Mouse (Mus musculus): ENCODE measurements at regions not wholly inside any gene's neighbourhood (a gene's known extent, or its start where the extent isn't known, plus 50 kb on each side); places are given as distances from the start of the nearest gene placed in this dataset.

DNA sequence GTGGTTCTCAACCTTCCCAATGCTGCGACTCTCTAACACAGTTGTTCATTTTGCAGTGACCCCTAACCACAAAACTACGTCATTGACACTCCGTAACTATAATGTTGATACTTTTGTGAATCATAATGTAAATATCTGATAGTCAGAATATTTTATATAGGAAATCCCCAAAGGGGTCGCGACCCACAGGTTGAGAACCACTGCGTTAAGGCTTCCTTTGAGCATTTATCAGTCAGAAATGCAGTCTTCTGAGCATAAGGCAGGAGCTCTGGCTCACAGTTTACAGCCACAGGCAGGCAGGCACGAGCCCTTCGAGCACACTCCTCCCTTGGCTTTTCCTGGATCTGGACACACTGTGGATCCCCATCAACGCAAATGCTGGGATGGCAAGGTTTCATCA is 57.0 kb downstream of the Nxnl2 start:
- DNase-seq (ENCODE audit: low spot score) = no peak

DNA sequence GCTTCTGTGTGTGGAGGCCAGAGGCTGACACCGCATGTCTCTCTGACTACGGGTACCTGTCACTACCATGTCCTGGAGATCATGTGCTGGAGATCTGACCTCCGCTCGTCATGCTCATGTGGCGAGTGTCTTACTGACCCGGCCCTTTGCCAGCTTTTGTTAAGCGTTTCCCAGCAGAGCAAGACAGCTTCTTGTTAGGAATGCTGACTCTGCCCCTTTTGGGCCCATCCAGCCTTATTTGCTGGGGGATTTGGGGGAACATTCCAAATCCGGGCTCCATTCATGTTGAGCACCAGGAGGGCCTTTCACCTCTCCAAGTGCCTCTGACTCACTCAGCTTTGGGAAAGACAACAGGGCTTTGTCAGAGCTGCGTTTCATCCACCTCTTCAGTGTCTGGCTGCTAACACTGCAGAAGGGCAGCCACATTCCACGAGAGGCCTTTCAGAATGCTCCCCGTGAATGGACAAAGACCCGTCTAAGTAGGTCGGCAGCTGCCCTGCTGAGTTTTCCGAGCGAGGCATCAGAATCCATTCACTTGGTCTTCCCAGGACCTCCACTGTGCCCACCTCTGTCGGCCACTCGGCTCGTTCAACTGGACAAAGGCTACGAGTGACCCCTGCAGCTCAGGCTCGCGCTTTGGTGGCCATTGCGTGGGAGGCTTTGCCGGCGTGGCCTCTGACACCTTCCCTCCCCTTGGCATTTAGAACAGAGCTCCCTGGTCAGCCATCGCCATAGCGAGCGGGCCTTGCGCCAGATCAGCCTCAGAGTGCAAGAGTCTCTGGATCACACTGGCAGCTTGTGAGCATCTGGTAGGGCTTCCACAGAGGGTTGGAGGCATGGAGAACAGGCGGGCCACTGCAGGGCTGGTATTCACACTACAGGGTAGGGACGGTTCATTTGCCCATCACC is 58.3 kb downstream of the Nxnl2 start:
- no peak for DNase-seq (ENCODE audit: low spot score)

DNA sequence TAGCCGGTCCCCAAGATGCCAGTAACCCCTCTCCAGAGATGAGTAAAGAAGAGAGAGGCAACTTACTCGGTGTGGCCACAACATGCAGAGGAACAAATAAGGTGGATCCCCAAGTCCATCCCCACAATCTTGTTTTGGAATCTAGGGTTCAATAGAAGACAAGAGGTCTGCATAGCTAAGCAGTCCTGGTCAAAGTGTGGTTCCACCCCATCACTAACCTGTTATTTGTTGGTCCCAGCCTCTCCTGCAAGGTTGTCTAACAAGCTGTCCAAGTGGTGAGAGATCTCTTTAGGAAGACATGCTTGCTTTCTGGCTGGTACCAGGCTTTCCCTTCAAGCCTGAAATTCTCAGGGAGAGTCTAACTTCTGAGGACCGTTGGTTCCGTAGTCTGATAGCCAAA is 59.0 kb downstream of the Nxnl2 start:
- no peak for DNase-seq (ENCODE audit: low spot score)

DNA sequence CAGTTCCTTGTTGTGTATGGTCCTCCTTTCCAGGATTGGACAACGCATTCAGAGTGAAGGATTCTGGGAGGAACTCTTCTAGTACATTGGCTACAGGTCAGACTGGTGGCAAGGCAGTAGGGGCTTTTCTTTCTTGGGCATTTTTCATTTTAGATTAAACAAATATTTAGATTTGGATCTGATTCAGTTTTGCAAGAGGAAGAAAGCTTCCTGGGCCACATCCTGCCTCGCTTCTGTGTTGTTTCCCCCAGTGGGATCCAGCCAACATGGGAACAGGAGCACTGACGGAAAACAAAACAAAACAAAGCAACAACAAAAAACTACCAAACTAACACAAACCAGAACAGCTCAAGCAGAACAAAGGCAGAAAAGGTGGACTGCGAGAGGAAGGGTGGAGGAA is 60.8 kb downstream of the Nxnl2 start:
- DNase-seq (ENCODE audit: low spot score) = no peak

DNA sequence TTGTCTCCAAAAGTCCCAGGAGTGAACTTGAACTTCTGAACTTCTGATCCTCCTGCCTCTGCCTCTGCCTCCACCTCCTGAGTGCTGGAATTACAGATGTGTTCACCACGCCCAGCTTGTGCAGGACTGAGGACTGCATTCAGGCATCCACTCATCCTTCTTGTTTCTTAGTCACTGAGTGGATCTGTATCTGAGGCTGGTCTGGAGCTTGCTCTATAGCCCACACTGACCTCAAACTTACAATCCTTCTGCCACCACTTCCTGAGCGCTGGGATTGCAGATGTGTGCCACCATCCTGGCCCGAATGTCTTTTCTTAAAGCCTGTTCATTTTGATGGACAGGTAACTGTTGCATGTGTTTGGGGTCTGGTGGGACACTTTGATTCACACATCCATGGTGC is 76.6 kb downstream of the Nxnl2 start:
- DNase-seq (ENCODE audit: low spot score) = no peak

DNA sequence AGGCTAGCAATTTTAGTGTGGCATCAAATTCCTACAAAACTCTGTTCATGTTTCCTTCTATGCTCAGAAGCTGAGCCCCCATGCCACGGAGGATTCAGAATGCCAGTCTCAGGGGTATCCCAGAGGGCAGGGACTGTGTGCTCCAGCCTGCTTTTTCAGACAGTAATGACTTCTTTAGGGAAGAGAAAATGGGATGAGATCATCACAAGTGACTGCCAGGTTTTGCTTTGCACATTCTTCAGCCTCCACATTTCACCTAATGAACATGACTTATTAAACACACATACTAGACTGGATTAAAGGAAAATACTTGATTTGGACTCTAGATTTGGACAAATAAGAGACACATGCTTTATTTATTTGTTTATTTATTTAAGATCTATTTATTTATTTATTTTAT is 82.5 kb downstream of the Nxnl2 start:
- DNase-seq (ENCODE audit: low spot score) = no peak

DNA sequence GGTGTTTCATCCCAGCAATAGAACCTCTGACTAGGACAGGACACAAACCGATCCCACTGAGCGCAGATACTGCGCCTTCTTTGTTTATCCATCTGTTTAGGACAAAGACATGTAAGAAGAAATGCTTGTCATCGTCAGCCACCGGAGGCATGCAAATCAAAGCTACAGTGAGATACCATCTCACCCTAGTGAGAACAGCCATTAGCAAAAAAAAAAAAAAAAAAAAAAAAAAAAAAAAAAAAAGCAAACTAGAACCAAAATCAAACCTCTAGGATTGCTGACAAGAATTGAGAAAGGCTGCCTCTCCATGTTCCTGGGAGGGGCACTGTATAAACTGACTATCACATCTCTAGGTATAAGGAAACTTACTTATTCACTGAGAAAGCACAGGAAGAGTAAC is 84.9 kb downstream of the Nxnl2 start:
- no peak for DNase-seq (ENCODE audit: low spot score)

DNA sequence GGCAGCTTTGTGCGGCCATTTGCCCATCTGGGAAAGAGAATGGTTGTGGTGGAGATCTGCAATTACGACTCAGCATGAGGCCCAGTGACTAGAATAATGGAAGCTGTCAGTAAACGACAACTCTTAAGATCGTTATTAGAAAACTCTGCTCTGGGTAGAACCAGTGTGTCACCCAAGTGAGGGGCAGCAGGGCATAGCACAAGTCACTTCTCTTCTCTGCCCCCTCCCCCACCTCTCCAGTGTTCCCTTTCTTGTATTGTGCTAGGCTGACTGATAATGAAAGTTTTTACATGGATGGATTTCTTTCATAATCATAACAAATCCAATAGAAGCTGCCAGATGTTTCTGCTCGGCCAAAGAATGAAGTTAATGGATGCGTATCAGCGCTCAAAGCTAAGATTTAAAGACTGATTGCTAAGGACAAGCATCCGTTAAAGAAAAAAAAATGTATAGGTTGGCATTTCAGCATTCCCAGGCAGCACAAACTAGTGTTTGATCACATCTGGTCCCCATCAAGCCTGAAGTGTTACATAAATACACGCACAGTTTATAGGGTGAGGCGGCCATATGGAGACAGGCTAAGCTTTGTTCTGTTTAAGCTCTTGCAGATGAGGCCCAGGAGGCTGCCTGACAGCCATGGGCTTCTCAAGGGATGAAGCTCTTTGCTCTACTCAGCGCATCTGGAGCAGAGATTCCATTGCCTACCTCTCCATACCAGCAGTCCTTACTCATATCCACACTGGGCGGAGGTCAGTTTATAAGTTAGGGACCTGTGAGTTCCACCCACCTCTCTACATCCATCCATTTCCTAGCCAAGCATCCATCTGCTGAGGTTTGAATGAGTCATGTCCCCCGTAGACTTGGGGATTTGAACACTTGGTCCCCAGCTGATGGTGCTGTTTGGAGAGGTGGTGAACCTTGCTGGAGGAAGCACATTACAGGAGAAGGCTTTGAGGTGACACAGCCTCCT is 88.2 kb downstream of the Nxnl2 start:
- DNase-seq (ENCODE audit: low spot score) = no peak

DNA sequence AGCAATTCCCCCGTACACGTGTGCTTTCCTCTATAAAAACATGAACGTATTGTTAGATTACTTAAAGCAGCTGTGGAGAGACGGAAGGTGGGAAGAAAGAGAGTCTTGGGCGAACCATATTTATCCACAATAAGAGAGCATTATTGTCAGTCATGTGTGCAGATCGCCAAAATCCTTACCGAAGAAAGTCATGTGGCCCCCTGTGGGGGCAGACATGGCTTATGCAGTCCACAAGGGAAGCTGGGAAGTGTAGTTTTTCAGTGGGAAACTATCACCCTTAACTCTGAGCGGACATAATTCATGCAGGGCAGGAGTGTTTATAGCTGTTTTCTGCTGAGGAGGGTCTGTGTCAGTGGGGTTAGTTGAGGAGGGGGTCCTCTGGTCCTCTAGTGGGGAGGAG is 90.8 kb downstream of the Nxnl2 start:
- peak; percentile 17 for DNase-seq (ENCODE audit: low spot score)

DNA sequence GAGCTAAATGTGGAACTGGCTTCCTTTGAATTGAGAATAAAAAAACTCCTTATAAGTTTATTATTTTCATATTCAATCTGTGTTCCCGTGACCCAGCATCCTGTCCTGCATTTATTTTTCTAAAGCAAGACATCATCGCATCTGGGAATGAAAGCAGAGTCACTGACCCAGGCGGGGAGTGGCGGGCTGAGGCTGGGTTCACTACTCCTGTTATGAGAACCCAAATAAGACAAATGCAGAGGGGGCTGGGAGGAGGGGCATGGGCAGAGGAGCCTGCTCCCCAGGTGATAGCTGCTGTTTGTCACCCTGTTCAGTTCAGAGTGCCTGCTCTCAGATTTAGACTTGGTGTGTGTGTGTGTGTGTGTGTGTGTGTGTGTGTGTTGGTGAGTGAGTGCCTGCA is 102.0 kb downstream of the Nxnl2 start:
- DNase-seq (ENCODE audit: low spot score) = no peak

DNA sequence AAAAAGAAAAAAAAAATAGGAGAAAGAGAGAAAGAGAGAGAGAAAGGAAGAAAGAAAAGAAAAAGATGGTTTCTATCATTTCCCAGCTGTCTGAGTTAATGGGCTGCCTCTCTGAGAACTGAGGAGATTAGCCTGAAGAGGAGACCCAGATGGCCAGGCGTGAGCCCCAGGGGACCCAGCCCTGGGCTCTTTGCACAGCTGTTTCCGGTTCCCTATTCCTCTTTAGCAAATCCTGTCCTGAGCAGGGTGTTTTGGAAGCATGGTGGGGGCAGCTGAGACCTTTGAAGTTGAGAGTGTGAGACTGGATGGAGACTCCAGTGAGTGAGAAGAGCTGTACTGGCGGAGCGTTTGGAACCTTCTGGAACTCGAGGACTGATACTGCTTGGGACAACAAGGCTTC is 103.8 kb downstream of the Nxnl2 start:
- DNase-seq (ENCODE audit: low spot score) = peak; percentile 19

DNA sequence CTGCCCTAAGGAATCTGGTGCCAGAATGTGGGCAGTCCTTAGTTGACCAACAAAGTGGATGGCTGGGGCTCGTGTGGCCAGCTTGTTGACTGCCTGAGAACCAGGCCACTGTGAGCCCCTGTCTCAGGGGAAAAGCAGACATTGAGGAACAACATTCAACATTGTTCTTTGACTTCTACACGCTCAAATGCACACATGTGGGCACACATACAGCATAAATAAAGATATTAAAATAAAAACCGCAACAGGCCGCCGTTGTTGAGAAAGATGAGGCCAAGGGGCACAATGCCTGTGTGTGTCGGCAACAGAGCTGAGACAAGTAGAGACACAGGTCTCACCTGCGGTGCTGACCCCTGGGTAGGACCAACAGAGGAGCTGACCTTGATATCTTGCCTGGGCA is 105.8 kb downstream of the Nxnl2 start:
- no peak for DNase-seq (ENCODE audit: low spot score)

DNA sequence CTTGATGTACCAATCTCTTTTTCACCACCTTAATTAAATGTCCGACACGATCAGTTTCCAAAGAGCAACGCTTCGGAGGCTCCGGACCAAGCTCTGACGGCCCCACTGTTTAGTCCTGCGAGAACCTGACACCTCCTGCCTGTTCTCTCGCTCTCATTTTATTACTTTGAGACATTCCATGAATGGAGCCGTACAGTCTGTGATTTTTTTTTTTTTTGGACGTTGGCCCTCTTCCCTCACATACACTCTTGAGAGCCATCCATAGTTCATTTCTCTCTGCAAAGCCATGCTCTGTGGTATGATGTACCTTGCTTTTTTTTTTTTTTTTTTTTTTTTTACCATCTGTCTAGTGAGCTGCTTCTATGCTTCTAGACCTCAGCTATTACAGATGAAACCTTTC is 106.7 kb downstream of the Nxnl2 start:
- no peak for DNase-seq (ENCODE audit: low spot score)

DNA sequence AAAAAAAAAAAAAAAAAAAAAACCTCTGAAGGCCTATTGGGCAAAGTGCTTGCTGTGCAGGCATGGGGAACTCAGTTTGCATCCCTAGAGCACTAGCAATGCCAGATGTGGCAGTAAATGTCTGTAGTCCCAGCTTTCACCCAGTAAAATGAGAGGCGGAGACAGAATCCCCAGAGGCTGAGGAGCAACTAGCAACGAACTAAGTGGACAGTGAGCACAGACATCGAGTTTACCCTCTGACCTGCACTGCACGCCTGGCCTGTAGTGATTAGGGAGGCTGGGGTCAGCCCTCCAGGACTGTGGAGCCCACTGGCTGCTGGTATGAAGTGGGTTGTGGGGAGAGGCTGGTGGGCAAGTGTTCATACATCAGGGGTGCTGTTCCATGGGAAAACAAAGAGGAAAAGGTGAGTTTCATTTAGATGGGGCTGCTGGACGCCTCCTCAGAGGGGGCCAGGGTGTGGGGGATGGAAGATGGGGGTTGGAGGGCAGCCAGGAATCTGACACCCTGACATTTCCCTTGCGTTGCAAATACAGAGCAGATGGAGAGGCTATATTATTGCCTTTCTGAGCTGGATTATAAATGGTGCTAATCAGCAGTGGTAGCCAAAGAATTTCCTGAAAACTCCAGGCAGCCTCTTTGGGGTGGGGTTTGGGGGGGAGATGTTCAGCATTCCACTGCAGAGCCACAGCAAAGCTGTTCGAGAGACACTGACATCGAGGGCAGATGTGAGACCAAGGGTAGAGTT is 109.0 kb downstream of the Nxnl2 start:
- DNase-seq (ENCODE audit: low spot score) = no peak

DNA sequence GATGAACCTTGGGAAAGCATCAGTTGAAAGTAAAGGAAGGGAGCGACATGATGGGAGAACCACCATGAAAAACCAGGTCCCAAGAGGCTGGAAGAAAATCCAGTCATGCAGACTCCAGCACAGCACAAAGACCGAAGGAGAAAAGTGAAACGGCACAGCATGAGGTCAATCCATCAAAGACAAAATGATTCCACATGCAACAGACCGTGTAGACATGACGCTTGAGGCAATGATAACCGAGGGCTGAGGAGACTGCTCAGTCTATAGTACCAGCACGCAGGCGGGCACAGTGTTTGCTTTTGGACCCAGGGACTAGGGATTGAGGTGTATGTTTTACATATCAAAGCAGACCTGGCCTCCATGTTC is 109.5 kb downstream of the Nxnl2 start:
- no peak for DNase-seq (ENCODE audit: low spot score)

DNA sequence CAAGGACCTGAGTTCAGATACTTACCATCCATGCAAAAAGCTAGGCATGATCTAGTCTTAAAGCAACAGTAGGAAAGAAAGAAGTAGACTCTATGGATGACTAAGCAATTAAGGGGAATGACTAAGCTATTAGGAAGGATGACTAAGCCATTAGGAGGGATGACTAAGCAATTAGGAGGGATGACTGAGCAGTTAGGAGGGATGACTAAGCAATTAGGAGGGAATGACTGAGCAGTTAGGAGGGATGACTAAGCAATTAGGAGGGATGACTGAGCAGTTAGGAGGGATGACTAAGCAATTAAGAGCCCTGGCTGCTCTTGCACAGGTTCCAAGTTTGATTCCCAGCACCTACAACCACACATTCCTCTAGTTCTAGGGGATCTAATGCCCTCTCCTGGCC is 113.9 kb downstream of the Nxnl2 start:
- DNase-seq (ENCODE audit: low spot score) = no peak

DNA sequence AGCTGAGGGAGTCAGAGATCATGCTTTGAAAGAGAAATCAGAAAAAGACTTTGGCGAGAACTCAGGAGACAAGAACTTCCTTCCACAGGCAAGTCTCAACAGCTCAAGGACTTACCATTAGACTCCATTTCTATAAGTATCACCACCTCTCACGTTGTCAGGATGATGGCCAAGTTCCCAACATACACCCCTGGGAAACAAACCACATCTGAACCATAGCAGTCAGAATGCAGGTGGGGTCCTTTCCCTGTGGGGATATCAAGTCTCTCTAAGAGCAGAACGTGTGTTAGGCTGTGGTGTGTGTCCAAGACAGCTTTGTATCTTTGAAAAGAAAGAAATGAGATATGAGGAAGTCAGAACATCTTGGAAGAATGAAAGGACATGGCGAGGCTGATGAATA is 118.6 kb downstream of the Nxnl2 start:
- DNase-seq (ENCODE audit: low spot score) = no peak

DNA sequence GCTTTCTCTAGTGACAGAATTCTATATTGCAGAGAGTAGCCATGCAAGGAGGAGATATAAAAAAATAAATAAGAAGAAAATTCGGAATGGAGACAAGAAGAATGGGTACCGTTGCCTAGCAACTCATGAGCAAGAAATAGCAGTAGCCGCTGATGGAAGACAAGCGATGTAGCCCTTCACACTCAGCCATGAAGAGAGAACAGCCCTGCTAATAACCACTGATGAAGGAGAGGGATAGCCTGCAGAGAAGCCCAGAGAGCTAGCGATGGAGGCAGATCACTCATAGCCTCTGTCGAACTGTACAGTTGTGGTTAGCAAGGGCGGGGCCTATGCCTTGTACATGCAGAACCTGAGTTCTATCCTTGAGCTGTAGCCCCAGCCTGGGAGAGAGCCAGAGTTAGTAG is 118.4 kb upstream of the S1pr3 start:
- no peak for DNase-seq (ENCODE audit: low spot score)

DNA sequence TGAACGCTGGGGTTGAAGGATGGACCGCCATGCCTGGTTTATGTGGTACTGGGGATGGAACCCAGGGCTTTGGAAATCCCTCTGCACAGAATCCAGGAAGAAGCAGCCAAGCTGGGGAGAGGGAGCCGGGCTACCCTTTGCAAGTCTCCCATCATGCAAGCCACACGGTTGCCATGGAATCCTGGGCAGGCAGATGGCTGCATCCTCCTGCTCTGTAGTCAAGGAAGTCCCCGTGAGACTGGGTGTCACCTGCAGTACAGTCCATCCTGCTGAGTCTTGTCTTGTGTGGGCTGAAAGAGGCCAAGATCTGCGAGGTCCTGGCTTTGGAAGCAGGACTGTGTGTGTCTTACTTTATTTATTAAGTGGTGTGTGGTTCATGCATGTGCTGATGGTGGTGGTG is 117.5 kb upstream of the S1pr3 start:
- no peak for DNase-seq (ENCODE audit: low spot score)

DNA sequence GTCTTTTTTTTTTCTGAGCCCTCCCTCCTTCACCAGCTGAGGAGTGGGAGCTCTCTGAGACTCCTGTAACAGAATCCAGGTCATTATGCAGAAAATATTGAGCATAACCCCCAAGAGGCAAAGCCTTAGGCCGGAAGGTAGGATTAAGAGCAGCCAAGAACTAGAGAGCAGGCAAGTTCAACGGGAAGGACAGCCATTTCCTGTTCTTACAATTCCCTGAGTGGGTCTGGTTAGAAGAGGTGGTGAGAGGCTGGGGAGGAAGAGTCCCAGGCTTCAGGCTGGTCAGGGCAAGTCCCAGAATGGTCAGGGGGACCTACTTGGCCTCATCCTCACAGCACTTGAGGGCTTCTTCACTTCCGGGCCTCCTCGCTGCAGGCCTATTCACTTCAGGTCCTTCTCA is 115.4 kb upstream of the S1pr3 start:
- no peak for DNase-seq (ENCODE audit: low spot score)

DNA sequence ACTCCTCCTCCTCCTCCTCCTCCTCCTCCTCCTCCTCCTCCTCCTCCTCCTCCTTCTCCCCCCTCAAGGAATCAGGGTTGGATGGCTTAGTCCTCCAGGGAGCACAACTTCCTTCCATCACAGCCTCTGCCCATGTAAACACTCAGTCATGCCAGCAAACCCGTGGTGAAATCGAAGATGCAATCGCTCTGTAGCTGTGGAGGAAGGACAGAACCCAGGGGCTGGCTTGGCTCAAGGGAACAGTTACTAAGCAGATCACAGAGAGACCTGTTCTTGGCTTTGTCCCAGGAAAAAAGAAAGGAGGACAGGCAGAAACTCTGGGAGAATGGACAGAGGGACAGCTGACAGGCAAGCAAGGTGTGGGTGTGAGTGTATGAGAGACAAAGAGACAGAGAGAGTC is 112.6 kb upstream of the S1pr3 start:
- no peak for DNase-seq (ENCODE audit: low spot score)

All from gastrocnemius, adult 18-20 months (tissue).